Mouse (Mus musculus): ENCODE results near the gene Mcm2.

- TF ChIP-seq CTCF (IDR thresholded peaks at IDR 0.05; ENCODE audit: control insufficient read depth, insufficient read depth, low read length), result no peak
- TF ChIP-seq POLR2A (IDR thresholded peaks at IDR 0.05; ENCODE audit: borderline replicate concordance, control insufficient read depth, low read depth, low read length), result no peak
These were observed 60.0 kb downstream of the Mcm2 start for GRCm38 (mm10) chr6:88838613-88839012.
